In the genomic region with DNA sequence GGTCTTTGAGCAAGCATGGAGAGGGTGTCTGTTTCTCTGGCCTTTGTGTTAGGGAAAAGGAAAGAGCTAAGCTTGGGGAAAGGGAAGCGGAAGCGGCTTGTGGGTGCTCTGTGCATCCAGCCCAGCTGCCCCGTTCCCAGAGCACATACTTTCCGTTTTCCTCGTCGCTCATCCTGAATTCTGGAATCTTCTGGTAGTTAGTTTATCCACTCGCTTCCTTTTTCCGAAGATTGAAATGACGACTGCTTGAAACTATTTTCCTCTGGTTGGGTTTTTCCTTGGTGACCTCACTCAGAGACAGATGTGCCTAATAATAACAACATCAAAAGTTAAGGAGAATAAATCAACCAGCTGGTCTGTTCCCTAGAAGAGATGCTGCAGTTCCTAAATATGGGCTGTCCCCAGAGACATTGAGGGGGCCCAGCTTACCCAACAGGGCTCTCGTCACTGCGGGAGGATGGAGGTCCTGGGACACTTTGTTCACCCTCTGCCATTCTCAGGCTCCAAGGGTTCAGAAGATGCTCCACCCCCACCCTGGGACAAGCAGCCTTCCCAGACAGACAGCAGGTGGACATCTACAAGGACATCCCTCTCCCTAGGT, we compare ENCODE assay signal across 8 mouse cellular contexts.
DNase-seq lines count a peak whose midpoint lies in the region.

No protein-coding gene starts in this region.

- H3K4me1 ChIP-seq in embryonic facial prominence, embryonic 10.5 days: peaks cover 52% of the 10 kb centered on the region

- no peak overlapping the region for H3K4me3 ChIP-seq in embryonic facial prominence, embryonic 10.5 days

- no peaks in the 10 kb centered on the region for H3K27me3 ChIP-seq in embryonic facial prominence, embryonic 10.5 days (replicated peaks; ENCODE audit: low read depth, poor library complexity, severe bottlenecking)

- 91% methylated on average over 11 of the region's 11 CpGs for WGBS in embryonic facial prominence, embryonic 10.5 days

- peak overlapping the region; percentile 68; the same call in 1 of the 2 replicates for H3K27ac ChIP-seq in embryonic facial prominence, embryonic 10.5 days (replicated peaks)

- no peaks in the 10 kb centered on the region for H3K9me3 ChIP-seq in embryonic facial prominence, embryonic 10.5 days

- no peaks in the 10 kb centered on the region for H3K36me3 ChIP-seq in embryonic facial prominence, embryonic 10.5 days (replicated peaks)

- peak; percentile 62 for DNase-seq in gastrocnemius, postnatal 25 days
- no peak for DNase-seq in gastrocnemius, postnatal 10 days
- no peak for DNase-seq in embryonic facial prominence, embryonic 10.5 days (ENCODE audit: low spot score)
- peak; percentile 69 for DNase-seq in kidney, adult 9 months
- peak; percentile 72 for DNase-seq in lung, postnatal 10 days
- DNase-seq in cerebellum, postnatal 36 days: no peak
- no peak for DNase-seq in retina, embryonic 14.5 days (ENCODE audit: low spot score)
- DNase-seq in adrenal gland, postnatal 25 days: no peak

Comparison
In these comparisons a context has a peak if more than half of its experiments do, and no peak if none do; other contexts are left out.
1. DNase-seq: peak in gastrocnemius, postnatal 25 days (single experiment), kidney, adult 9 months (single experiment) and lung, postnatal 10 days (single experiment); none in gastrocnemius, postnatal 10 days (single experiment), embryonic facial prominence, embryonic 10.5 days (single experiment), cerebellum, postnatal 36 days (0 of 2), retina, embryonic 14.5 days (single experiment) and adrenal gland, postnatal 25 days (single experiment).